Mouse (Mus musculus): ENCODE results near the gene Dync1li1.

DNA sequence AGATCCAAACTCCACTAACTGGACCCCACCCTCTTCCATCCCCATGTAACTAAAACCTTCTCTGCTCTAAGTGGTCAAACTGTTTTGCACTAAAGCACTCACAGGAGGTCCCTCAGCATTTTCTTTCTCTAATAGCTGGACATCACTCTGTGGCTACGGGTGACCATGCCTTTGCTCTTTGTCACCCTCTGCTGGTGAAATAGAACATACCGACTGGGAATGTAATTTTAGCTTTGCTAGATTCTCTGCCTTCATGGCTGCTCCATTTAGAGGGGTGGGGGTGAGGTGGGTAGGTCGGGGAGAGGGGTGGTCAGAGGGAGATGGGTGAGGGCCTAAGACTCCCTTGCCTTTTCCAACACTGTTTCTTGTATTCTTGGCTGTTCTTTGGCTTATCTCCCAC, 38.7 kb downstream of the Dync1li1 start:
- TF ChIP-seq CTCF (IDR thresholded peaks at IDR 0.05; ENCODE audit: insufficient read depth, low read length) (peak; percentile 29; the same call in 1 of the 2 replicates), POLR2A (IDR thresholded peaks at IDR 0.05; ENCODE audit: borderline replicate concordance, extremely low read depth, low read depth, low read length) (no peak)

Data from lung, adult 2 months (tissue).